ENCODE assay signal across 29 mouse cellular contexts in the genomic region with DNA sequence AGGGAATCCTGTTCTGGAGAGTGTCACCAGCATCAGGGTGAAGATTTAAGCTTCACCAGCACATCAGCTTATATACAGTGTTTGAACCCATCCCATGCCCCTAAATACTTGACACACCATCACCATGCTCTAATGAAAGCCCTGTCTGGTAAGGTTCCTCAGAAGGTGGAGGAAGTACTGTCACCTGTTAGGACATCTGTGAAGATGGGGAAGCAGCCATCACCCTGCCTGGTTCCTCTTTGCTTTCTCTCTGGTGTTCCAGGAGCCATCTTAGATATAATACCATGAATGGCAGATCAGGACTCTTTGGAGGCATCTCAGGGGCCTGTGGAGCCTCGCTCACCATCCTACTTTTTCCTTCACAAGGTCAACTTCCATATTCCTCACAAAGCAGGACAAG. TPM values are rescaled to one million over a fixed set of nuclear protein-coding genes. Genes with fewer than 3 reads are reported as not detected.
DNase-seq lines count a peak whose midpoint lies in the region; ATAC-seq and TF ChIP-seq lines count a peak whose summit lies in the region.
"Had no signal": no experiment of that assay in that cellular context is flagged by ENCODE, and none has a peak within 500 bp of the region (broad histone marks: within the 10 kb centered on the region; RNA-seq: fewer than 3 reads in every experiment).

No protein-coding gene starts in this region.

- H3K79me2 ChIP-seq in CH12.LX (replicated peaks; ENCODE audit: control insufficient read depth, extremely low read depth, insufficient read depth, poor library complexity, severe bottlenecking), result 0 out of 2 replicates have a peak, but pooled peaks cover 2% of the 10 kb centered on the region

- H3K9ac ChIP-seq in CH12.LX (ENCODE audit: insufficient read depth, low read depth), result no peak overlapping the region
- no peak overlapping the region for H3K9ac ChIP-seq in neural tube, embryonic 15.5 days (replicated peaks)
- H3K9ac ChIP-seq: forebrain, embryonic 13.5 days; heart, embryonic 12.5 days; heart, embryonic 15.5 days; hindbrain, embryonic 13.5 days had no signal

- no peak overlapping the region for H3K27ac ChIP-seq in CH12.LX (ENCODE audit: insufficient read depth, low read depth)
- no peak overlapping the region for H3K27ac ChIP-seq in neural tube, embryonic 15.5 days (replicated peaks)
- H3K27ac ChIP-seq: forebrain, embryonic 10.5 days; forebrain, embryonic 13.5 days; gastrocnemius, adult 2 months; heart, embryonic 15.5 days; hindbrain, embryonic 10.5 days; hindbrain, embryonic 13.5 days had no signal

- TF ChIP-seq POLR2A in CH12.LX (IDR thresholded peaks at IDR 0.05; ENCODE audit: low read depth, low read length), result no peak

- 84% methylated on average over 1 of the region's 1 CpGs for WGBS in neural tube, embryonic 15.5 days

- no peaks in the 10 kb centered on the region for H3K27me3 ChIP-seq in CH12.LX (replicated peaks)
- H3K27me3 ChIP-seq in splenic B cell, adult 2 months (ENCODE audit: control insufficient read depth, insufficient read depth, low read length, poor library complexity, severe bottlenecking), result no peaks in the 10 kb centered on the region
- no peaks in the 10 kb centered on the region for H3K27me3 ChIP-seq in neural tube, embryonic 15.5 days (replicated peaks)
- H3K27me3 ChIP-seq: heart, embryonic 12.5 days had no signal

- DNase-seq in A20 (ENCODE audit: low read depth, low spot score) (peak; percentile 18), CH12.LX (ENCODE audit: extremely low read depth) (peak; percentile 9)
- DNase-seq in splenic B cell, adult 2 months (ENCODE audit: low read depth, low spot score), result peak; percentile 42
- no peak for DNase-seq in thymus, postnatal 25 days
- no peak for DNase-seq in retina, embryonic 14.5 days (ENCODE audit: low spot score)
- DNase-seq: adrenal gland, adult 8-10 months; adrenal gland, postnatal 25 days; cerebellum, adult 11-12 months; cerebellum, adult 8-10 months; cerebellum, postnatal 10 days; cerebellum, postnatal 36 days; gastrocnemius, adult 2 months; gastrocnemius, postnatal 14 days; heart, adult 18-20 months; heart, postnatal 10 days; heart, postnatal 36 days had no signal

- H3K4me2 ChIP-seq in CH12.LX (ENCODE audit: insufficient read depth, low read depth, poor library complexity, severe bottlenecking), result no peak overlapping the region
- H3K4me2 ChIP-seq in neural tube, embryonic 15.5 days, result no peak overlapping the region
- H3K4me2 ChIP-seq: forebrain, embryonic 13.5 days; heart, embryonic 12.5 days; heart, embryonic 15.5 days; hindbrain, embryonic 13.5 days had no signal

- no peak for TF ChIP-seq EP300 in CH12.LX (IDR thresholded peaks at IDR 0.05; ENCODE audit: low read length)

- ATAC-seq in megakaryocyte, adult 5-6 weeks (ENCODE audit: poor library complexity, severe bottlenecking), result peak; percentile 55
- no peak for ATAC-seq in neural tube, embryonic 15.5 days (ENCODE audit: low FRiP score)
- ATAC-seq: forebrain, embryonic 13.5 days; forebrain, embryonic 16.5 days; hindbrain, embryonic 16.5 days had no signal

- in situ Hi-C loops in CH12.LX (cut with MboI; ENCODE audit: low pct_ligation_motif_present, low pct_unique_long_range_greater_than_20kb, low sequenced_read_pairs), result loop anchor here (5.0 to 10.0 kb wide), 3 partner anchors 62 to 220 kb away; partner anchors contain the start of gene Far1

- TF ChIP-seq RAD21 in CH12.LX (IDR thresholded peaks at IDR 0.05; ENCODE audit: low read depth, low read length), result no peak

- no peaks in the 10 kb centered on the region for H3K36me3 ChIP-seq in CH12.LX (replicated peaks in 1 of 2; ENCODE audit: control insufficient read depth in 1 of 2, insufficient read depth in 1 of 2, low read length in 1 of 2)
- H3K36me3 ChIP-seq in splenic B cell, adult 2 months (ENCODE audit: control insufficient read depth, insufficient read depth, low read length, poor library complexity, severe bottlenecking), result no peaks in the 10 kb centered on the region
- H3K36me3 ChIP-seq in neural tube, embryonic 15.5 days, result no peaks in the 10 kb centered on the region
- H3K36me3 ChIP-seq: forebrain, embryonic 10.5 days; G1E; heart, embryonic 12.5 days; heart, embryonic 15.5 days; hindbrain, embryonic 10.5 days; hindbrain, embryonic 13.5 days had no signal

- TF ChIP-seq CTCF in CH12.LX (conservative IDR thresholded peaks at IDR 0.05 in 1 of 2, IDR thresholded peaks at IDR 0.05 in 1 of 2; ENCODE audit: low read depth in 2 of 2, low read length in 2 of 2), result no peak

- H3K4me1 ChIP-seq in CH12.LX (ENCODE audit: control insufficient read depth in 1 of 2, insufficient read depth in 2 of 2), result peaks cover 0 to 23% of the 10 kb centered on the region in 2 experiments; a peak in 2 of 4 replicates
- peaks cover 14% of the 10 kb centered on the region for H3K4me1 ChIP-seq in neural tube, embryonic 15.5 days

- no peak overlapping the region for H3K4me3 ChIP-seq in CH12.LX (replicated peaks in 1 of 3; ENCODE audit: low read depth in 2 of 3, low read length in 2 of 3, poor library complexity in 1 of 3)
- H3K4me3 ChIP-seq in neural tube, embryonic 15.5 days (replicated peaks), result no peak overlapping the region
- H3K4me3 ChIP-seq: forebrain, embryonic 10.5 days; forebrain, embryonic 13.5 days; gastrocnemius, adult 2 months; heart, embryonic 12.5 days; heart, embryonic 15.5 days; hindbrain, embryonic 10.5 days; hindbrain, embryonic 13.5 days had no signal

- H3K9me3 ChIP-seq in CH12.LX (replicated peaks; ENCODE audit: low read length), result no peaks in the 10 kb centered on the region
- H3K9me3 ChIP-seq in neural tube, embryonic 15.5 days (replicated peaks), result no peaks in the 10 kb centered on the region
- H3K9me3 ChIP-seq: forebrain, embryonic 10.5 days; forebrain, embryonic 13.5 days; G1E; heart, embryonic 12.5 days; heart, embryonic 15.5 days; hindbrain, embryonic 10.5 days; hindbrain, embryonic 13.5 days had no signal

- dilution Hi-C loops in CH12.LX (cut with MboI; ENCODE audit: extremely low pct_ligation_motif_present, extremely low pct_unique_long_range_greater_than_20kb, low sequenced_read_pairs), result no loop called here

TF ChIP-seq in CH12.LX, 34 proteins besides CTCF, POLR2A, EP300 and RAD21:
- no peak for TF ChIP-seq ZNF384 (IDR thresholded peaks at IDR 0.05; ENCODE audit: low read depth, low read length)
- TF ChIP-seq ZMIZ1 (IDR thresholded peaks at IDR 0.05; ENCODE audit: low read depth, low read length), result no peak
- no peak for TF ChIP-seq TCF12 (IDR thresholded peaks at IDR 0.05; ENCODE audit: low read depth, low read length)
- TF ChIP-seq ZKSCAN1 (IDR thresholded peaks at IDR 0.05; ENCODE audit: borderline replicate concordance, low read depth, low read length), result no peak
- no peak for TF ChIP-seq PAX5 (IDR thresholded peaks at IDR 0.05; ENCODE audit: low read length)
- TF ChIP-seq RCOR1 (conservative IDR thresholded peaks at IDR 0.05; ENCODE audit: low read depth, low read length), result no peak
- no peak for TF ChIP-seq UBTF (IDR thresholded peaks at IDR 0.05; ENCODE audit: low read depth, low read length)
- no peak for TF ChIP-seq MYC (IDR thresholded peaks at IDR 0.05; ENCODE audit: low read depth, low read length)
- no peak for TF ChIP-seq JUND (conservative IDR thresholded peaks at IDR 0.05; ENCODE audit: low read depth, low read length)
- TF ChIP-seq USF1 (IDR thresholded peaks at IDR 0.05; ENCODE audit: low read depth, low read length), result no peak
- TF ChIP-seq MAZ (IDR thresholded peaks at IDR 0.05; ENCODE audit: low read depth, low read length), result no peak
- no peak for TF ChIP-seq HCFC1 (IDR thresholded peaks at IDR 0.05; ENCODE audit: low read depth, low read length)
- TF ChIP-seq ZC3H11A (IDR thresholded peaks at IDR 0.05; ENCODE audit: low read depth, low read length), result no peak
- TF ChIP-seq JUN (IDR thresholded peaks at IDR 0.05; ENCODE audit: insufficient read depth, low read depth, low read length), result no peak
- no peak for TF ChIP-seq BHLHE40 (IDR thresholded peaks at IDR 0.05; ENCODE audit: low read depth, low read length)
- TF ChIP-seq USF2 (conservative IDR thresholded peaks at IDR 0.05; ENCODE audit: low read depth, low read length), result no peak
- TF ChIP-seq SMC3 (IDR thresholded peaks at IDR 0.05; ENCODE audit: low read depth, low read length), result no peak
- no peak for TF ChIP-seq TBP (conservative IDR thresholded peaks at IDR 0.05; ENCODE audit: low read depth, low read length)
- no peak for TF ChIP-seq ELF1 (IDR thresholded peaks at IDR 0.05; ENCODE audit: low read depth, low read length)

RNA-seq across cellular contexts. Expression of gene Btbd10, which starts 3.5 kb away (rescaled TPM):
- total RNA-seq in CH12.LX (2012; rRNA removed) (17.0 and 19.3 TPM in 2 replicates), CH12.LX (2014; rRNA removed) (23.9 and 27.9 TPM in 2 replicates)
- polyA plus RNA-seq in CH12.LX (2012; ENCODE audit: insufficient read length, low read depth), result 13.6 and 14.0 TPM in 2 replicates
- total RNA-seq in megakaryocyte, adult 5-6 weeks (2015), result 18.9 and 24.2 TPM in 2 replicates
- total RNA-seq in megakaryocyte, adult 5-6 weeks (2017), result 27.6 and 30.9 TPM in 2 replicates
- polyA plus RNA-seq in neural tube, embryonic 15.5 days (2015; fragmentation: Nextera tagmentation; extraction: Ambion mirVana), result 67.2 and 74.4 TPM in 2 replicates

RNA-seq across cellular contexts. Expression of gene Pth, which starts 15.7 kb away (rescaled TPM):
- not detected in 2 replicates for total RNA-seq in CH12.LX (2012; rRNA removed)
- not detected in 2 replicates for total RNA-seq in CH12.LX (2014; rRNA removed)
- polyA plus RNA-seq in CH12.LX (2012; ENCODE audit: insufficient read length, low read depth), result not detected in 2 replicates
- total RNA-seq in megakaryocyte, adult 5-6 weeks (2015), result not detected in 2 replicates
- total RNA-seq in megakaryocyte, adult 5-6 weeks (2017), result not detected in 2 replicates
- polyA plus RNA-seq in neural tube, embryonic 15.5 days (2015; fragmentation: Nextera tagmentation; extraction: Ambion mirVana), result 3.7 TPM in 1 of 2 replicates, not detected in the other
- total RNA-seq: adrenal gland, adult 8-10 months; adrenal gland, postnatal 25 days; gastrocnemius, adult 2 months; gastrocnemius, postnatal 14 days; gastrocnemius, postnatal 4 days; heart, adult 18-20 months; heart, postnatal 10 days; heart, postnatal 36 days had no signal
- polyA plus RNA-seq: brain, embryonic 14.5 days; forebrain, embryonic 10.5 days; forebrain, embryonic 13.5 days; forebrain, embryonic 16.5 days; G1E; heart, embryonic 12.5 days; hindbrain, embryonic 10.5 days; hindbrain, embryonic 13.5 days; hindbrain, embryonic 16.5 days had no signal

Comparison
In these comparisons a context has a peak if more than half of its experiments do, and no peak if none do; other contexts are left out.
1. DNase-seq: peak in A20 (single experiment), CH12.LX (single experiment) and splenic B cell, adult 2 months (single experiment); none in thymus, postnatal 25 days (single experiment) and retina, embryonic 14.5 days (single experiment).